Mouse (Mus musculus) lung, postnatal 0 days (tissue): Measurements from ENCODE around the gene Rgs6.

Experiments used
- CTCF ChIP-seq: IDR thresholded peaks from 2 replicates; pipeline ENCODE4 v1.5.1; 2016; ENCODE audit warnings: antibody characterized with exemption, mild to moderate bottlenecking
- EP300 ChIP-seq: IDR thresholded peaks from 2 replicates; pipeline ENCODE4 v1.6.1; 2016; ENCODE audit warnings: antibody characterized with exemption, mild to moderate bottlenecking, control low read depth

- no peak for TF ChIP-seq EP300
- no peak for TF ChIP-seq CTCF
Measured at GRCm38 (mm10) chr12:83145902-83146301, 557.8 kb downstream of the Rgs6 start.
